Mouse (Mus musculus): ENCODE data around the gene Rpl9. TPM values are rescaled to one million over a fixed set of nuclear protein-coding genes. Genes with fewer than 3 reads are reported as not detected.

Gene Rpl9
- 2,704 TPM for total RNA-seq (2023)

GRCm38 (mm10) chr5:65390648-65391644 lies at the start of gene Rpl9, which contains the start of gene Lias:
Gene Rpl9 (minus strand): TSS chr5:65391444.
Gene Lias (plus strand): TSS chr5:65391497.

GRCm38 (mm10) chr5:65435806-65436561 lies 44.7 kb upstream of the Rpl9 start, which contains the start of gene Ugdh:
Gene Ugdh (minus strand): TSS chr5:65435949.

GRCm38 (mm10) chr5:65348168-65348567 lies 43.1 kb downstream of the Rpl9 start, which contains the start of gene Klb:
Gene Klb (plus strand): TSS chr5:65348314.

Other genes with a start within 250 kb of the Rpl9 start
- gene Wdr19, start 191.7 kb downstream of the Rpl9 start, total RNA-seq (2023) = 2.6 TPM
- 50.7 TPM for gene Rfc1, start 55.8 kb downstream of the Rpl9 start, total RNA-seq (2023)
- gene Klb, start 43.1 kb downstream of the Rpl9 start, total RNA-seq (2023) = not detected
- 45.5 TPM for gene Lias, start 53 bp upstream of the Rpl9 start, total RNA-seq (2023)
- 16.7 TPM for gene Ugdh, start 44.5 kb upstream of the Rpl9 start, total RNA-seq (2023)
- gene Gm43552, start 101.4 kb upstream of the Rpl9 start, total RNA-seq (2023) = not detected
- 151 TPM for gene Smim14, start 145.7 kb upstream of the Rpl9 start, total RNA-seq (2023)
- gene Ube2k, start 145.8 kb upstream of the Rpl9 start, total RNA-seq (2023) = 79.1 TPM

Measured in CD4-positive naive resting alpha-beta T cell, adult 76 days (primary cell).